Mouse (Mus musculus) heart, postnatal 0 days (tissue): Measurements from ENCODE around the gene Clec4n.
"Not testable (repeated sequence)": the region's sequence is repeated elsewhere in the genome, so short reads cannot be mapped to it uniquely, and the experiment has no call there.

ENCODE experiments used
- CTCF ChIP-seq: IDR thresholded peaks from 2 replicates; pipeline ENCODE4 v1.5.1; 2016; ENCODE audit warnings: antibody characterized with exemption, control low read depth, low read depth
- EP300 ChIP-seq: IDR thresholded peaks from 2 replicates; pipeline ENCODE4 v1.6.1; 2016; ENCODE audit warnings: antibody characterized with exemption, low read depth

DNA sequence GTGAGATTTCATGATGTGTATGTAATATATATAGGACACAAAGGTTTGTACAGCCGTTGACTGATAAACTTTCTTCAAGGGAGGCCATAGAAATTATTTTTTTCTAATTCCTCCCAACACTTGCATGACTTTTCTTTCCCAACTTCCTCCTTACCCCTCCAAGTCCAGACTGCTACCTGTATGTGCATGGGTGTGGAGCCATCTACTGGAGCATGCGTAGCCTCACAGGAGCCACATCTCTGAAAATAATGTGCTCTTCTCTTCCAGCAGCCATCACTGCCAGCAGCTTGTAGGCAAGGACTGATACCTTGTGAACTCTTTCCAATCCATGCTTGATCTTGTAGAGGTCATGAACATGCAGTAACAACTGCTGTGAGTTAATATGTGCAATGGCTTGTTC is 44.8 kb upstream of the Clec4n start:
- TF ChIP-seq EP300, CTCF: not testable (repeated sequence)
